Mouse (Mus musculus) mouse embryonic stem cell (cell line): ENCODE data around the gene Zfp36l2.
"Not testable (repeated sequence)": the region's sequence is repeated elsewhere in the genome, so short reads cannot be mapped to it uniquely, and the experiment has no call there.

ENCODE experiments used
- in situ Hi-C, 2 experiments: fragments of 300-500 bp; cut with MboI; formaldehyde crosslinking; loops; 1 replicate in 1 of 2; 3 replicates in 1 of 2; pipeline ENCODE4 v1.14.3; 2019 to 2020; ENCODE audit warnings: low sequenced_read_pairs in 2 of 2, low pct_unique_long_range_greater_than_20kb in 1 of 2, mixed read lengths in 1 of 2; ENCODE audit not compliant: unreplicated experiment in 1 of 2

Zfp36l2 gene

DNA sequence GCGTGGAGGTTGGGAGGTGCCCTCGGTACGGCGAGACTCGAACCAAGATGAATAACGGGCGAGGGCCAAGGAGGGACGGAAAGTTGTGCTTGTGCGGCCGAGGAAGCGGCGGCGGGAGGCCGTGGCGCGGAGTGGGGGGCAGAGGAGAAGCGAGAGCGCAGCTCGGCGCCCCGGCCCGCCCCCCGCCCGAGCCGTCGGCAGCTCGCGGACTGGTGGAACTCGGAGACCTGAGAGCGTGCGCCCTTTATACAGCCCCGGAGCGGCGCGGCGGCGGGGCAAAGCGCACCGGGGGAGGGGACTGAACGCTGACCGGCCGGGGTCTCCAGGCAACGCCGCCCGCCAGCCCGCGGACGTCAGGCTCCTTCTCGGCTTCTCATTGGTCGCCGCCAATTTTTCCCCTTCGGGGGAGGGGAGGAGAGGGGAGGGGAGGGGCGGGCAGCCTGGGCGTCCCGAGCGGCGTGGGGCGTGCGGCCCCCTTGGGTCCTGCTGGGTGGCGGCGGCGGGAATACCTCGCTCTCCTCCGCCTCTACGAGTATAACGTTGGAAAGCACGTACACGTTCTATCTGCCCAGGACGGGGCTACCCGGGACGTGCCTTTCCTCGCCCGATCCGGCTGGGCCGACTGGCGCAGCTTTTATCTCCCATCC is at the start of gene Zfp36l2:
TSS of gene Zfp36l2 (minus strand) at position 221 of the 647 bp plus-strand sequence.
- in situ Hi-C loops = loop anchor here in 1 of 2 experiments (10.0 kb wide), 1 partner anchor 313 kb away; no protein-coding TSS in a partner anchor

DNA sequence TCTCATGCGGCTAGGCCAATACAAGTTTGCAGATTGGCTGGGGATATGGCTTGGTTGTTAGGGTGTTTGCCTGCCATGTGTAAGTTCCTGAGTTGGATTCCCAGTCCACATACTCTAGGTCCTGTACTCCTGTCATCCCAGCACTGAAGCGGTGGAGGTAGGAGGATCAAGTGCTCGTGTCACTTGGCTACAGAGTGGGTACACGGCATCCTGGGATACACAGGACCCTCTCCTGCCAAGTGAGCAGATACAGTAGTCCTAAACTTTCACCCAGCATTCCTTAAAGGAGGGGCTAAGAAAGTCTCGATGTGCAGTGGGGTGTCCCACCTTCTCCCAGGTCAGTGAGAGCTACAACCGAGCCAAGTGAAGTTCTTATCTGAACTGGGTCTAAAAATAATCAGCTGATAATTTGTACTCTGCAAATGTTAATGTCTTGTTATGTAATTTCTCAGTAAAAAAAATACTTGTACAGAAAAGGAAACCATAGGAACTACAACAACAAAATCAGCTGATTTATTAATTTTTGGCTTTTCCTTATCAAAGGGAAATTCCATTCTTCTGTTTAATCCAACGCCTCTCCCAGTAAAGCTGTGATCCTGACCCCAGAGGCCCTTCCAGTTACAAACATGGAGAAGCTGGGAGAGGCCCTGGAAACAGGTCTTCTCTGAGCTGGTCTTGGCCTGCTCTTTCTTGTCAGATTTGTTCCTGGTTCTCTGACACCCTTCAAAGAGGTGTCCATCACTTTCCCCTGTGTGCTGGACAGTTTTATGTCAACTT is 49.2 kb upstream of the Zfp36l2 start:
- in situ Hi-C loops = no loop called here

DNA sequence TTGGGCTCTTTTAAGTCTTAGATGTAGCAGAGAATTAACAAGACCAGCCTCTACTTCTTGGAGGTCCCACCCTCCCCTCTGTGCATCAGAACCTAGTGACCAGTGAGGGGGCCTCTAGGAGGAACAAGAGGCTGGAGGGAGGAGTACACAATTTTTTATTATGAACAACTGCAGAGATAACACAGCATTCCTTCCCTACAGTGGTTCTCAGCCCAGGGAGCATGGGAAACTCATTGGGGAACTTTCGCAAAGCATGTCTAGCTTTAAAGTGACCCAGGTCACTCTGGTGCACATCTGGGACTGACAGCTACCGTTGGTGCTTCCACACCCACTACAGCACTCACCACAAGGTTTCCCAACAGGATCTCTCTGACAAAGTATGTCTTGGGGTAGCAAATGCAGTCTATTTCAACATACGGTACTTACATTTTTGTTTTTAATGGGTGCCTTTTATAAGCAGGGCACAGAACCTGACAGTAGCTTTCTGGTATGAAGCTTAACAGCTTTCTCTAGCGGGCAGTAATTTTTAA is 47.7 kb upstream of the Zfp36l2 start:
- in situ Hi-C loops = no loop called here

DNA sequence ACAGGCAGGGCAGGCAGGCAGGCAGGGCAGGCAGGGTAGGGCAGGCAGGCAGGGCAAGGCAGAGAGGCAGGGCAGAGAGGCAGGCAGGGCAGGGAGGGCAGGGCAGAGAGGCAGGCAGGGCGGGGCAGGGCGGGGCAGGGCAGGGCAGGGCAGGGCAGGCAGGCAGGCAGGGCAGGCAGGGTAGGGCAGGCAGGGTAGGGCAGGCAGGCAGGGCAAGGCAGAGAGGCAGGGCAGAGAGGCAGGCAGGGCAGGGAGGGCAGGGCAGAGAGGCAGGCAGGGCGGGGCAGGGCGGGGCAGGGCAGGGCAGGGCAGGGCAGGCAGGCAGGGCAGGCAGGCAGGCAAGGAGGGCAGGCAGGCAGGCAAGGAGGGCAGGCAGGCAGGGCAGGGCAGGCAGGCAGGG is 47.0 kb upstream of the Zfp36l2 start:
- in situ Hi-C loops = not testable (repeated sequence)

DNA sequence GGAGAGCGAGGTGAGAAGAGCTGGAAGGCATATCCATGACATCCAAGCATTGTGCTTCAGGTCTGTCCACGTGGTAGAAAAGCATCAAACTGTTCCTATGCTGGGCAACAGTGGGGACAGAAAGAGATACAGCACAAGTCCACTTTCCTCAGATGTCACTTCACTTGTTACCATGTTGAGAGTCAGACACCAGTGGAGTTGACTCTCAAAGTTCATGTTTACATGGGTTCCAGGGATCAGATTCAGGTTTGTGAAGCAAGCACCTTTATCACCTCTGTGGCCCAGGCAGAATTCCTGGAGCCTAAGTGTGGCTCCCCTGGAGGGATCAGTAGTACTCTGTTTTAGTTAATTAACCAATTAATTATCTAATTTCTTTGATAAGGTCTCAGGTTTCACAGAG is 46.0 kb upstream of the Zfp36l2 start:
- in situ Hi-C loops = no loop called here

DNA sequence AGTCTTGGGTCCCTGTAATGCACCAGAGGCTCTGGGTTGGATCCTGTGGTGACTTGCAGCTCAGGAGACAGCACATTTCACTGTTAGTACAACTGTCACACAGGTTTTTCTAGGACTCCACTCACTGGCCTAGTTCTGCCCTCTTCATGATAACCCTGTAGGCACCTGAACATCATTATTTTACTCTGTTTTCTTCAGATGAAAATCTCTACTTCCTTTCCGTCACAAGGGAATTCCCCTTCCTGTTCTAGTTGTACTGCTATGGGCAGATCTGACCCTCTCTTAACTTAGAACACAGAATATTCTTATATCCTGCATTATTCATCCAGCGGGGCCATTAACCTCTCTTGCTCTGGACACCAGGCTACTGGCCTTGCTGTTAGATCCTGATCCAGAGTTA is 43.6 kb upstream of the Zfp36l2 start:
- in situ Hi-C loops = no loop called here

DNA sequence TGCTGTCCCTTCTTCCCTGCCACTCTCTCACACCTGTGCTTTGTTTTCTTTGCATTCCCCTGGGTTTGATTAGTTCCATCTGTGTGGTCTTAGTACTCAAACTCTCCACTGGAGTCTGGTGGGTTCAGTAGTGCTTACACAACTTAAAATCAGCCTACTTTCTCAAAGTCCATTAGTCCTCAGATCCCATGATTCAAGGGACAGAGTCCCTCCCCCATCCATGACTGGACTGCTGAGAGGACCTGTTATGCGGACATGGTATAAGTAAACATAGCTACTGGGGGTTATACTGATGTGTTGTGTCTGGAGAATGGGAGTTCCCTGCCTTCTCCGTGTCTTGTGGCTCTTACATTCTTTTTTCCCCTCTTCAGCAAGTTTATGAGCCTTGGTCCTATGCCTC is 40.5 kb upstream of the Zfp36l2 start:
- in situ Hi-C loops = no loop called here

DNA sequence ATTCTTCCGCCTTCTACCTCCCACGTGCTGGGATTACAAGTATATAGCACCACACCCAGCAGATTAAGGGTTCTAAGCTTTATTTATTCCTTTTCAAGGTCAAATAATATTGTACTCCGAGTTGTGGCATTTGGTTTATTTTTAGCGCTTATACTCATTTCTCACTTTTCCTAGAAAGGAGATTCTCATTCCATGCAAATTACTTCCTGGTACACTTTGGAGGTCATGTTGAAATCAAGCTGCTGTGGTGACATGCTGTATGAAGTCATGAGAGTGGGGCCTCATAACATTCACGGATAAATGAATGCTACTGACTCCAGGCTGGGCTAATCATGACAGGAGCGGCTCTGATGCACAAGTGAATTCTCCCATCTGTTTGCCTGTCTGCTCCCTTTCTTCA is 38.9 kb upstream of the Zfp36l2 start:
- in situ Hi-C loops = no loop called here

DNA sequence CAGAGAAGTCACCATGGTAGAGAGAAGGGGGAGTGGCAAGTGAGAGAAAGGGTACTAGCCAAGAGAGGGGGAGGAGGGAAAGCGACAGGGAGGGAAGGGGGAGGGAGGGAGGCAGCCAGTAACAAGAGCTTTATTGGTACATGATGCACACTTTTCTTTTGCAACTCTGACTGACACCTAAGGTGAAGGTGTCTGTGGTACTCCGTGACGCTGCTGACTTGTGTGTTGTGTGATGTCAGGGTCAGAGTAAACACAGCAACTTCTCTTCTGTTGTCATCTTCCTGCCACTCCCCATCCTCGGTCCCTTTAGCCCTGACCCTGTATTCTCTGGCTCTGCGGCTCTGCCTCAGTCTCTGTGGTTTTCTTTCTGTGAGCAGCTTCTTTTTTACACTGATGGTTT is 38.5 kb upstream of the Zfp36l2 start:
- in situ Hi-C loops = no loop called here

DNA sequence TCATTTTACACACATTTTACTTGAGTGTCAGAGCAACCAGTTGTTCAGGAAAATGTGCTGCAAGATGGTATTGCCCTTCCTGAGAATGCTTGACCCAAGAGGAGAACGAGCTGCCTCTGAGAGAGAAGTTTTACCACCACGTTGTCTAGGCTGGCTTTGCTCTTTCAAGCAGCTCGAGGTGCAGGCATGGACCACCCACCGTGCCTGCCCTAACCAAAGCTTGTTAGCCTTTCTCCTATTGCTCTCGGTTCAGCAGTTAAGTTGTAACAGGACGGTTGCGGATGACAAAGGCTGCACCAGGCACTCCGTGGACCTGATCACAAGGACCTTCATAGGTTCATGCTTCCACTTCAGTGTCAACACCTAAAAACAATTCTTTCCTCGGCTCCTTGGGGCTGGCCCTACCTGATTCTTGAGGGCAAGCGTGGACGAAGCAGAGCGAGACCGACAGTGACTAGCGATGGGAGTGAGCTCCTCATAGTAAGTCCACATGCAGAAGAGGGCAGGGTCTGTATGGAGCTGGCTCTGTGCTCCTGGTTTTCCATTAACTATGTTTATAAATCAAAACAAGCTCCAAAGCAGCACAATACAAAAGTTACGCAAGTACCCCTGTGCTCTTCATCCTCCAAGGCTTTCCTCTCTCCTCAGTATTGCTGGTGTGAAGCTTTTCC is 36.6 kb upstream of the Zfp36l2 start:
- in situ Hi-C loops = no loop called here

DNA sequence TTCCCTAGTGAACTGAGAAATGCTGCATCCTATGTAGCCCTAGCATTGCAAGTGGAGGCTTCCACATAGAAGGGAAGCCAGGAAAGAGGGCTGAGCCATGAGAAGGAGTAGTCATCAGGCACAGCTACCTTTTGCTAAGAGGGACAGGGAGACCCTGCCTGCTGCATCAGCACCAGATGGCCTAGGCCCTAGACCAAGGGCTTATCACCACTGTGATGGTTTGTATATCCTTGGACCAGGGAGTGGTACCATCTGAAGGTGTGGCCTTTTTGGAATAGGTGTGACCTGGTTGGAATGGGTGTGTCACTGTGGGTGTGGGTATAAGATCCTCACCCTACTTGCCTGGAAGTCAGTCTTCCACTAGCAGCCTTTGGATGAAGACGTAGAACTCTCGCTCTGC is 31.1 kb upstream of the Zfp36l2 start:
- in situ Hi-C loops = not testable (repeated sequence)

DNA sequence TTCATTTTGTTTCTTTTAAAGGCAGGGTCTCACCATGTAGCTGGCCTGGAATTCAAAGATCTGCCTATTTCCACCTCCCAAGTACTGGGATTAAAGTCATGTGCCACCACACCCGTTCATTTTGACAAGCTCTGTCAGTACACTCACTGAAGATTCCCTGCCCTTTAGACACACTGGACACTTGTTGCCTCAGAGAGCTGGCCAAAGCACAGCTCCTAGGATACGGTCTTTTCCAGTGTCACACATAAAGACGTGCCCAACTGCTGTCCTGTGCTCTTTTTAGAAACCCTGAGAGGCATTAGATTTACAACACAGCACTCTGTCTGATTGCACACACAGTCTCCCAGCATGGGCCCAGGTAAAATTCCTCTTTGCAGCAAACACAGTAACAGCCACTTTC is 29.9 kb upstream of the Zfp36l2 start:
- in situ Hi-C loops = no loop called here

DNA sequence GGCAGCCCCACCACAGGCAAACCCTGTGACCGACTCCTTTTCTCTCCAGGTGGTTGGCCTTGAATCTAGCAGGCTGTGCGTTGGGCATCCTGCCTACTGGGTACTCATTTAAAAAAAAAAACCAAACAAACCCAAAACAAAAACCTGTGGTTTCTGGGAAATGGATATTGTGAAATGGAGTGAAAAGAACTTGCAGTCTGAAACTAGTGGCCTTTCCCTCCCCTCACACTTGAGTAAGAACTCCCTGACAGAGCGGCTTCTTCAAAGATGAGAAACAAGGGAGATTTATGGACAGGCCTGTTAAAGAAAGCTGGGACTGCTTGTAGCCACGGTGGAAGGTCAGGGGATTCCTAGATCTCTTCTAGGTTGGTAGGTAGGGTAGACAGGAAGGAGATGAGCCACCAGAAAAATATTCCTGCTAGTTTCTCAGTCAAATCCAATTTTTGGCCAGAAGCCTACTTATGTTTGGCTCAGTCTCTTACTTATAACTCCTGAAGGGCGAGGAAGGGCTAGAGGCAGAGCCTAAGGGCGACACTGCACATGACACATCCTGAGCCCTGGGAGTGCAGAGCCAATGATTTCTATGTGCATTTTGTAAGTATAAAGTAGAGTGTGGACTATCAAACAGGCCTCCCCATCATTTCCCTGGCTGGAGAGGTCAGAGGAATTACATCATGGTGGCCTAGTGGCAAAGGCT is 27.7 kb upstream of the Zfp36l2 start:
- in situ Hi-C loops = no loop called here

DNA sequence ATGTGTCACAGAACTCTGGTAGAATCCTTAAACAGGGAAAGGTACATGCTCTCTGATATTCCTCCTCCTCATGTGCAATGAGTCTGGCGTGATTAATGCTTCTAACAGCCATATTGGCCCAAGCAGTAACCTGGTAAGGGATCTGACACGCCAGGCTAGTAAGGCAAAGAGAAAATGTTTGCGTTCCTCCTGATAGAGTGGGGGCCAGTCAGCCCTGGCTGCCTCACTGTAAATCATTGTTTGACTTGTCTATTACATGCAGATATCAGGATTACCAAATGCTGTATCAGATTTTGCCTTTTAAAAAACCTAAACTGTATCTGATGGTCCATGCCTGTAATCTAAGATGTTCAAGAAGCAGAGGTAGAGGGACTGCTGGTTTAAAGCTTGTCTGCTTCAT is 25.7 kb upstream of the Zfp36l2 start:
- in situ Hi-C loops = no loop called here

DNA sequence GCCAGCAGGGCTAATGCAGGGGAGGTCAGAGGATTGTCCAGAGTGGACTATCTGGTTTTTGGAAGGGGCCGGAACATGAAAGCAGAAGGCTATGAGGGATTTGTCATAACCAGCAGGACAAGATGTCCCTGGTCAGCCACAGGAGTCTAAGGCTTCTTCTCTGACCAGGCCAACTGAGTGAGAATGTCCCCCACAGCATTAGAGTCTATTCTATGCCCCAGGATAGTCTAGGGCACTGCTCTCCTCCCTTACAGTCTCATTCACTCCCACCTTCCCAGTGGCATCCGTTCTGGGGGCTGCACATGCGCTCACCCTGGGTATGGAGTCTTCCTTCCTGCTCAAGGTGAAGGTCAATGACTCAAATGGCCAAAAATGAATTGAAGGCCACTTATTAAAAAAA is 19.9 kb upstream of the Zfp36l2 start:
- in situ Hi-C loops = no loop called here

DNA sequence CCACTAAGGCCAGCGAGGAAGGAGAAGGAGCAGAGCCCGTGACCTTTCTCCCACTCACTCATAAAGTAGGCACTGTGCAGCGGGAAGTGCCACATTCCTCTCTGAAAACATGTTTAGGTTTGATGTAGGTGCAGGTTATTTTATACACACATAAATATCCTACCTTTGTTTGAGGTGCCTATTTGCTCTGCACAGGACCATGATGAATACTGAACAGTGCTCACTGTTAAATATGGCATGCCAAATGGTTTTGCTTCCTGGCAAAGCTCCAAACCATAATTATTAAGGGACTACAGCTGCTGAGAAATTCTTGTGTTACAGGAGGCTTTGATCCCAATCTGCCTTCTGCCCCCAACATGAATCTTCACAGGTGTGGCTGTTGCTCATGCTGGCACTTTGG is 18.5 kb upstream of the Zfp36l2 start:
- in situ Hi-C loops = no loop called here

DNA sequence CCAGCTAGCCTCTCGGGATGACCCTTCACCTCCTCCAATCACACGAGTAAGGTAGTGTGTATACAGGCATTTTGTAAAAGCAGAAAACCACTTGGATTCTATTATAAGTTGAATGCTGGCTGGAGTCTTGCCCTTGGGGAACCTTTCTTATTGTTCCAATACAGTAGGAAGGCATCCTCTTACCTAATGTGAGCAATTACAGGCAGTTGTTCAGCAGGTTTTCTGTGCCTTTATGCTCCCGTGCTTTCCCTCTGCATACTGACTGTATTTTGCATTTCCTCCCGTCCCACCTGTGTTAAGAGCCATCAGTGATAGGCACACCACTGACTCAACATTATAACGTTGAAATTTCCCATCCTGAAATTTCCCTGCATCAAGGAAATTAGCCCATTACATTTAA is 17.2 kb upstream of the Zfp36l2 start:
- in situ Hi-C loops = no loop called here

DNA sequence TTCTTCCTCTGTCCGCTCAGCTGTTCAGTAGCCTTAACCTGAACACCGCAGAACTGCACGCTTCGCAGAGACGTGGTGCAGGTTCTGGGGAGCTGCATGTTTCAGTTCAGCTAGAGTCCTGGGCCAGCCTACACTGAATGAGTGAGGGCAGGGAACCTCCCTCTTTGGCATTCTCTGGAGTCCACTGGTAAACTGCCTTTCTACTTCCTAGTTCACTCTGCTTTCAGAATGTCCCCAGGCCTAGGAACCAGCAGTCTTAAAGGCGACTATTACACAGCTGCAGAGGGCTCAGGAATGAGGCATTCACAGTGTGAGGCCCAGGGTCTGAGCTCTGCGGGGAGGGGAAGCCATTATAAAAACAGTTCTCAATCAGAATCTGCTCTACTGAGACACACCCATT is 15.6 kb upstream of the Zfp36l2 start:
- in situ Hi-C loops = no loop called here

DNA sequence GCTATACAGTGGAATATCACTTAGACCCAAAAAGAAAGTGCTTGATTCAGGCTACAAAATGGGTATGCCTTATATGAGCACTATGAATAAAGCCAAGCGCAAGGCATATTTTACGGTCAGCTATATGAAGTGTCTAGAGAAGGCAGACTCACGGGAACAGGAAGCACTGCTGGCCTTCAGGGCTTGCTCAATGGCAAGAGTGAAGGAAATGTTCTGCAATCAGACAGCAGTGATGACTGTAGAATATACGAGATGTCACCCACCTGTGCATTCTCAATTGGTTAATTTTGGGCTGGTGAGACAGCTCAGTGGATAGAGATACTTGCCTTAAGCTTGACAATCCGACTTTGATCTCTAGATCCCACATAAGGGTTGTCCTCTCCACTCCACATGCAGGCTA is 13.4 kb upstream of the Zfp36l2 start:
- in situ Hi-C loops = no loop called here
